In the genomic region with DNA sequence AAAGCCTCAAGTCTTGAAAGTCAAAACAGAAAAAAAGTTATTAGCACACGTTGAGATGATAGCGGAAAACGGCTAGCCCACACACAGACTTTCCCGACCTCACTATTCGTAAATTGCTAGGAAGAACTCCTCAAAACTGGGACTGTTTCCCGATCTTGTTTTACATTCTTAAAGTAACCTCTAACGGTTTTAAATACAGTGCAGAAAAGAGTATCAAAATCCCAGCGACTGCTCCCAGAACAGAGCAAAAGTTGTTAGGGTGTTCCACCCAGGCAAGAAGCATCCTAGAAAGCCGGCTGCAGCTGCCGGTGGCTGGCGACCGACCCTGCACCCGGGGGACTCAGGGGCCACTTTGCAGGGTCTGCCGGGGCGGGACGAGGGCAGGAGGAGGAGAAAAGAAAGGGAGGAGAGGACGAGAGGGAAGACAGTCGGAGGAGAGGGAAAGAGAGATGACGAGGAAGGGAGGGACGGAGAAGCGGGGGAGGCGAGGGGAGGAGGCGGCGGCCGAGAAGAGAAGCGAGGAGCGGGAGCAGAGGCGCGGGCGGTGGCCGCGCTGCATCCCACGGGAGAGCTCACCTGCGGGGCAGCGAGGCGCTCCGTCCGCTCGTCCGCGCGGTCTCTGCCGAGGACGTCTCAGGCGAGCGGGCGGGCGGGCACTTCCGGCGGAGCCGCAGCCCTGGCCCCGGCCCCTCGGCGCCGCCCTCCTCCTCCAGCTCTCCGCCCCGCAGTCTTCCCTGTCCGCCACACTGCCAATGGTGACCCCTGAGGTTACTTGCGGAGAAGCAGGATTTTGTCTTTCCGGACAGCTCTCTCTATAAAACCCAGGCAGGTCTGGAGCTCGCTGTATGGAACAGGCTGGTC, we compare ENCODE assay signal across 8 mouse cellular contexts. TPM values are rescaled to one million over a fixed set of nuclear protein-coding genes. Genes with fewer than 3 reads are reported as not detected.
DNase-seq lines count a peak whose midpoint lies in the region; ATAC-seq and TF ChIP-seq lines count a peak whose summit lies in the region.

A gene (minus strand): TSS at position 661 of the 861 bp plus-strand sequence.

- TF ChIP-seq EP300 in lung, postnatal 0 days (IDR thresholded peaks at IDR 0.05): no peak

- CTCF ChIA-PET in Patski (lab: Charles Lee): interaction anchor here (1.7 to 2.3 kb wide), 2 partner anchors 12 to 53 kb away, joined by 4 to 6 read pairs; no protein-coding TSS in a partner anchor

- H3K27ac ChIP-seq in cerebellum, adult 2 months (ENCODE audit: insufficient read depth, low read length): peak within 1 kb of the TSS; percentile 71
- H3K27ac ChIP-seq in forebrain, embryonic 16.5 days (ENCODE audit: low read length): peak within 1 kb of the TSS; percentile 85
- peak within 1 kb of the TSS; percentile 99 for H3K27ac ChIP-seq in hindbrain, embryonic 10.5 days
- peak within 1 kb of the TSS; percentile 57 for H3K27ac ChIP-seq in lung, postnatal 0 days (ENCODE audit: low read length)

- H3K27me3 ChIP-seq in Patski: no peaks in the 10 kb centered on the region
- H3K27me3 ChIP-seq in cerebellum, adult 2 months (ENCODE audit: control insufficient read depth, insufficient read depth, low read length): no peaks in the 10 kb centered on the region
- no peaks in the 10 kb centered on the region for H3K27me3 ChIP-seq in forebrain, embryonic 16.5 days (replicated peaks; ENCODE audit: control insufficient read depth, insufficient read depth, low read length)
- no peaks in the 10 kb centered on the region for H3K27me3 ChIP-seq in hindbrain, embryonic 10.5 days (ENCODE audit: insufficient read depth, poor library complexity, severe bottlenecking)
- no peaks in the 10 kb centered on the region for H3K27me3 ChIP-seq in lung, postnatal 0 days (replicated peaks; ENCODE audit: insufficient read depth, low read length)

- in situ Hi-C loops in Patski (cut with MboI; ENCODE audit: low pct_unique_long_range_greater_than_20kb): no loop called here

- DNase-seq in Patski (ENCODE audit: low read depth, low spot score): peak; percentile 20
- peak; percentile 73 for DNase-seq in cerebellum, adult 2 months
- peak; percentile 83 for DNase-seq in hindbrain, embryonic 10.5 days (ENCODE audit: low spot score)
- DNase-seq in layer of hippocampus, adult 9-11 months: peak; percentile 38
- peak; percentile 83 for DNase-seq in lung, postnatal 0 days (ENCODE audit: low spot score)
- peak; percentile 29 for DNase-seq in ovary, adult 18-20 months (ENCODE audit: low spot score)
- peak; percentile 30 to 34 for DNase-seq in thymus, postnatal 36 days

- H3K4me1 ChIP-seq in cerebellum, adult 2 months (ENCODE audit: control insufficient read depth, insufficient read depth, low read length): peaks cover 11% of the 10 kb centered on the region; the same call in 1 of the 2 replicates
- H3K4me1 ChIP-seq in forebrain, embryonic 16.5 days (replicated peaks; ENCODE audit: control insufficient read depth, insufficient read depth, low read length): peaks cover 22% of the 10 kb centered on the region
- peaks cover 50% of the 10 kb centered on the region for H3K4me1 ChIP-seq in hindbrain, embryonic 10.5 days (replicated peaks)
- H3K4me1 ChIP-seq in lung, postnatal 0 days (ENCODE audit: insufficient read depth, low read depth, low read length): peaks cover 7% of the 10 kb centered on the region; the same call in 1 of the 2 replicates

- no peaks in the 10 kb centered on the region for H3K36me3 ChIP-seq in forebrain, embryonic 16.5 days (ENCODE audit: control insufficient read depth, insufficient read depth)
- H3K36me3 ChIP-seq in hindbrain, embryonic 10.5 days: peaks cover 14% of the 10 kb centered on the region; the same call in 1 of the 2 replicates
- no peaks in the 10 kb centered on the region for H3K36me3 ChIP-seq in lung, postnatal 0 days (ENCODE audit: insufficient read depth, low read length)

- H3K4me2 ChIP-seq in forebrain, embryonic 16.5 days (ENCODE audit: low read length): peak within 1 kb of the TSS; percentile 59
- peak within 1 kb of the TSS; percentile 91 for H3K4me2 ChIP-seq in lung, postnatal 0 days (replicated peaks; ENCODE audit: low read depth, low read length)

- peak; percentile 55; the same call in 1 of the 2 replicates for TF ChIP-seq POLR2A in cerebellum, adult 2 months (IDR thresholded peaks at IDR 0.05; ENCODE audit: borderline replicate concordance, insufficient read depth, low read length)

- no peak for TF ChIP-seq CTCF in Patski (IDR thresholded peaks at IDR 0.05)
- no peak for TF ChIP-seq CTCF in cerebellum, adult 2 months (IDR thresholded peaks at IDR 0.05; ENCODE audit: borderline replicate concordance, insufficient read depth, low read depth, low read length)
- peak; percentile 37 for TF ChIP-seq CTCF in lung, postnatal 0 days (IDR thresholded peaks at IDR 0.05)

- no peaks in the 10 kb centered on the region for H3K9me3 ChIP-seq in forebrain, embryonic 16.5 days (ENCODE audit: control insufficient read depth, low read length)
- no peaks in the 10 kb centered on the region for H3K9me3 ChIP-seq in hindbrain, embryonic 10.5 days
- no peaks in the 10 kb centered on the region for H3K9me3 ChIP-seq in lung, postnatal 0 days (ENCODE audit: low read length)

- peak; percentile 73 for ATAC-seq in Patski
- ATAC-seq in forebrain, embryonic 16.5 days: peak; percentile 77
- ATAC-seq in lung, postnatal 0 days: peak; percentile 93

- peak within 1 kb of the TSS; percentile 85 for H3K9ac ChIP-seq in forebrain, embryonic 16.5 days (replicated peaks; ENCODE audit: low read depth, low read length)
- H3K9ac ChIP-seq in lung, postnatal 0 days (replicated peaks; ENCODE audit: low read depth): peak within 1 kb of the TSS; percentile 55

- peak within 1 kb of the TSS; percentile 72 for H3K4me3 ChIP-seq in cerebellum, adult 2 months (replicated peaks; ENCODE audit: insufficient read depth, low read depth, low read length)
- peak within 1 kb of the TSS; percentile 74 for H3K4me3 ChIP-seq in forebrain, embryonic 16.5 days (replicated peaks; ENCODE audit: low read length)
- peak within 1 kb of the TSS; percentile 72 for H3K4me3 ChIP-seq in hindbrain, embryonic 10.5 days
- H3K4me3 ChIP-seq in lung, postnatal 0 days (ENCODE audit: low read depth, low read length): peak within 1 kb of the TSS; percentile 75

- 1% methylated on average over 60 of the region's 61 CpGs for WGBS in cerebellum, adult 2 months
- under 1% methylated on average over 41 of the region's 61 CpGs for WGBS in forebrain, embryonic 16.5 days
- WGBS in hindbrain, embryonic 10.5 days: under 1% methylated on average over 61 of the region's 61 CpGs
- WGBS in lung, postnatal 0 days: 3% methylated on average over 29 of the region's 61 CpGs

- POLR2A ChIA-PET in Patski (lab: Charles Lee): interaction anchor here (0.7 to 2.2 kb wide), 4 partner anchors 9 to 127 kb away, joined by 3 to 7 read pairs (median 3); no protein-coding TSS in a partner anchor

RNA-seq across cellular contexts. Expression of the gene that starts here (rescaled TPM):
- polyA plus RNA-seq in Patski (2021): 290 TPM
- 23.3 and 27.8 TPM in 2 replicates for polyA plus RNA-seq in cerebellum, adult 2 months (2012; rRNA removed)
- 40.9 and 49.6 TPM in 2 replicates for polyA plus RNA-seq in forebrain, embryonic 16.5 days (2015; fragmentation: Nextera tagmentation; extraction: Ambion mirVana)
- 144 and 181 TPM in 2 replicates for polyA plus RNA-seq in hindbrain, embryonic 10.5 days (2016; fragmentation: Nextera tagmentation; extraction: Ambion mirVana)
- 31.8 and 32.4 TPM in 2 replicates for polyA plus RNA-seq in lung, postnatal 0 days (2015; fragmentation: Nextera tagmentation; extraction: Ambion mirVana)

Comparison
In these comparisons a context has a peak if more than half of its experiments do, and no peak if none do; other contexts are left out.
1. Peak in every context shown above with its lines: DNase-seq, ATAC-seq, H3K4me3 ChIP-seq and H3K27ac ChIP-seq.
2. DNase-seq: peak in every context shown above with its lines; median percentile 83 in hindbrain, embryonic 10.5 days; 83 in lung, postnatal 0 days; 73 in cerebellum, adult 2 months; 38 in layer of hippocampus, adult 9-11 months; 32 in thymus, postnatal 36 days; 29 in ovary, adult 18-20 months; 20 in Patski.